Mouse (Mus musculus): ENCODE data around the gene Sub1.

The Sub1 gene

DNA sequence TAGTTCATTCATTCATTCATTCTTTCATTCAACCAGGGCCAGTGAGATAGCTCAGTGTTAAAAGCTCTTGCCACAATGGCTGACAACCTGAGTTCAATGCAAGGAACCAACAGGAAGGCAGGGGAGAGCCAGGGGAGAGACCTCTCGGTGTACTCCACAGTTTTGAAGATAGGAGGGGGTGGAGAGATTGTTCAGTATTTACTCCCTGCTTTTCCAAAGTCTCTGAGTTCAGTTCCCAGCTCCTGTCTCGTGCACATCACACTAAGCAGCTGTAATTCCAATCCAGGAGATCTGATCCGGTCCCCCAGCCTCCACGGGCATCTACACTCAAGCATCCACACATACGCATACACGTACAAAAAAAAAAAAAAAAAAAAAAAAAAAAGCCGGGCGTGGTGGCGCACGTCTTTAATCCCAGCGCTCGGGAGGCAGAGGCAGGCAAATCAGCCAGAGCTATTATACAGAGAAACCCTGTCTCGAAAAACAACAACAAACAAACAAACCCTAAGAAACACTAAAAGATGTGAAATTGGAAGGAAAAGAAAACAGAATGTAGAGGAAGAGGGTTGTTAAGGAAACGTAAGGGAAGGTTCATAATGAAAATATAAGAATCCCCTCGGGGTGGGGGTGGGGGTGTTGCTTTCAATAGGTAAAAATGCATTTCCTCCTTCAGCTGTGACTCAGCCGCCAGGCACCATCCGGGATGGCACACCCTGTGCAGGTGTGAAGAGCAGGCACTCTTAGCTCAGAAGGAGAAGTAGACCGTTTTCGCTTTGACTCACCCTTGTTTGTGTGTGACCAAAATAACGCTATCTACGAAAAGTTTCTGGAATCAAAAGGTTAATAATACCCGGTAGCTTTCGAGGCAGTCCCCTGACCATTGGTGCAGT, 13.2 kb upstream of the Sub1 start:
- no peak for DNase-seq

DNA sequence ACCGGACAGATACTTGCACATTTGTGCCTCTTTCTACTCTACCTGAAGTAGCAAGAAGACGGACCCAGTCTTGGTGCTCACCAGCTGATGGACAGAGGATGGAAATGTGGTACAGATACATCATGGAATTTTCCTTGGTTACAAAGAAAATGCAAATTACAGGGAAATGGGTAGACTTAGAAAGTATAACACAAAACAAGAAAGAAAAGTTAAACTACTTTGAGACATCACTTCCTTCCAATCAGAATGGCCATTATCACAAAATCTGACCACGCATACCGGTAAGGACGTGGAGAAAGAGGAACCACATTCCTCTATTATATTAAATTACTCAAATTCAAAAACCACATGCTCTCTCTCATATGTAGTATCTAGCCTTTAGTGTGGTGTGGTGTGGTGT, 12.1 kb upstream of the Sub1 start:
- no peak for DNase-seq

DNA sequence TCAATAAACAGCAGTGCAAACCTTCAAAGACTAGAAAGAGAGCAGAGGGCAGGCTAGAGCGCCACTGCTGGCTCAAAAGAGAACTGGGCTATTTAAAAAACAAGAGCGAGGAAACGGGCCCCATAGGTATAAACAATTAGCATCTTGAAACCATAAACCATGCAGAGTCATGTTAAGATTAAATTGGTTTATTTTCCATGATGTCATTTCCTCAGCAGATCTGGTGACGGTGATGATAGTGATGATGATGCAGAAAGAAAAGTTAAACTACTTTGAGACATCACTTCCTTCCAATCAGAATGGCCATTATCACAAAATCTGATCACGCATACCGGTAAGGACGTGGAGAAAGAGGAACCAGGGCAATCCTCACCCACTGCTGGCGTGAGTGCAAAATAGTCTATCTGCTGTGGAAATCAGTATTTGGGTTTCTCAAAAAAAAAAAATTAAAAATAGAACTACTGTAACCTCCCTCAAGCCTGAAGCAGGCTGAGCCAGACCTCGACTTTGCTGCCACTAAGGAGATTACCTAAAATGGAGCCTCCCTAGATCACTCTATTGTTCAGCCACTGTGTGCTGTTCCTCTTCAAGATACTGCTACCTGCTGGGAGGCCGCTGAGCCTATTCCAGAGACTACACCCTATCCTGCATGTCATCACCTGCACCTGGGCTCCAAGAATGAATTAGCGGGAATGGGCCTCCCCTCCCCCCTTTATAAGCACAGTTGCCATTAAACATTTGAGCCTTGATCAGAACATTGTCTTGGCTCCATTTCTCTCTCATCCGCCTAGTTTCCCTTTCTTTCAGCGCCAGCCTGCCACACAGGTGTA, 11.4 kb upstream of the Sub1 start:
- DNase-seq: no peak

DNA sequence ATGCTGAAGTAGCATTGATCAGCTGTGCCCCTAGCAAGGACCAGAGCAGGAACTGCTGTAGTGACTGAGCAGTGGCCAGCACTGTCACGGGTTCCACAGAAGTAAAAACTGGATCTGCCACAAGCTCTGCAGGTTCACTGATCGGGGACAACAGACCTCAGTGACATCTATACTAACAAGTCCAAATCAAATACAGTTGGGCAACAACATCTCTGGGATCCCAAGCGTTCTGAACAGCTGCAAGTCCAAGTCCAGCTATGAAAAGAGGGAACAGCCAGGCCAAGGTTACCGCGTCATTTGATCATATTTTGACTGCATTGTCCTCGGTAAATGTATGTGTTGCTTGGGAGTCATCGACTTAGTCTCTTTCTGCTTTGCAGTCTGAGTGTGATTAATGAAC, 10.6 kb upstream of the Sub1 start:
- DNase-seq: no peak

DNA sequence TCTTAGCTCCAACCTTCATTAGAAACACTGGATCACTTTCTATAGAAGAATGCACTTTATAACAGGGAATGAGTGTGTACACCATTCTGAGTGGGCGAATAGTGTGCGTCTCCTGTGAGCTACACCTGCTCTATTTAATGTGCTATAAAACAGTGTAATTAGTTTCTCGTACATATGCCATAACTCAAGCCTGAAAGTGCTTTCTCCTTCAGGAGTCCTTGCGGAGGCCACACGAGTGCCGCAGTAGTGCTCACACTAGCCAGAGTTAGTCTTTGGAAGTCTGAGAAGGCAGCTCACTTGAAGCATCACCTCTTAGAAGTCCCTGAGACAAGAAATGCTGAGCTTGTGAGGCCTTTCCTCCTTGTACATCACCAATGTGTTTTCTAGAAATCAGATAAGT, 9.4 kb upstream of the Sub1 start:
- no peak for DNase-seq

DNA sequence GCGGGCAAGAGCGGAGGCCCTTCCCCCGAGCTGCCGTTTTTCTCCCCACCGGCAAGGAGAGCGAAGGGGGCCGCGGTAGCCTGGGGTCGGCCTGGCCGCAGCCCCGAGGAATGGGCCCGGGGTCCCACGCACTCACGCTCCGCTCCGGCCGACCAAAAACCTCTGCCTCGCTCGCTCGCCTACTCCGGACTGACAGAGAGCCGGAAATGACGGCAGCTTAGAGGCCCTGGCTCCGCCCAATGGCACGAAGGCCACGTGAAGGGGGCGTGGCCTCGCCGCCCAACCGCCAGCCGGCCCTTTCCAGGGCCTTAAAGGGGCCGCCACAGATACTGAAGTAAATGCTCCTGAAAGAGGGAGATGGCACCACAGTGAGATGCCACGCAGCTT, 975 bp downstream of the Sub1 start:
- peak; percentile 91 for DNase-seq

DNA sequence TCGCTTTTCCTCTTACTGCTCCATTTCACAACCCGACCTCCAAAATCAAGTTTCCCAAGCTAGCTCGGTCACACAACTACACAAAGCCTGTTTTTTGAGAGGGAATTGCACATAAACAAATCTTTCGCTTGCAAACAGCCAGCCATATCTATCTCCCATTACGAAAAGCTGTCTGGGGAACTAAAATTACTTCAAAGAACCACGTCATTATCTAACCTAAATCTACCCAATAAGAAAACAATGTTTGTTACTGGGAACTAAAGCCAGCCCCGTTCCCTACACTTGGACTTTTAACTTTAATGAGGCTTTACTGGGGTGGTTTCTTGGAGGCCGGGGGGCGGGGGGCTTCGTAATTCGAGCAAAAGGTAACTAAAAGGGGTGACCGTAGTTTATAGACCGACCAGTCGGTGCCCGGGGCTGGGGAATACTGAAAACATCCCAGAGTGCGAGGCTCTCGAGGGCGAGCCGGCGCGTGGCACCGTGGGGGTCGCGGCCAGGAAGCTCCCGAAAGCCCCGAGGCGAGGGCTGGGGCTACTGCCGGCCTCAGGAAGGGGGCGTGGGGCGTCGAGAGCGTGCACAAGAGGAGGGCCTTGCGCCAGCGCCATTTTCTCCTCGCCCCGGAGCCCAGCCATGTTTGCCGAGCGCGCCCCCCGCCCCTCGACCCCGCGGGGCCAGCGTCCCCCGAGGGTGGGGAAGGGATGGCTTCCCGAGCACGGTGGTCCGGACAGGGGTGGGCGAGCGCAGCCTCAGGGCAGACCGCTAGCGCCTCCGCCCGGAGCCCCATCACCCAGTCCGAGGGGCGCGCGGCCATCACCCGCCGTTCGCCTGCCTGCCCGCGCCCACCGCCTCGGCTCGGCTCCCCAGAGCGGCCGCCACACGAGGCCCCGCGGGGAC, 1.6 kb downstream of the Sub1 start:
- DNase-seq: no peak

DNA sequence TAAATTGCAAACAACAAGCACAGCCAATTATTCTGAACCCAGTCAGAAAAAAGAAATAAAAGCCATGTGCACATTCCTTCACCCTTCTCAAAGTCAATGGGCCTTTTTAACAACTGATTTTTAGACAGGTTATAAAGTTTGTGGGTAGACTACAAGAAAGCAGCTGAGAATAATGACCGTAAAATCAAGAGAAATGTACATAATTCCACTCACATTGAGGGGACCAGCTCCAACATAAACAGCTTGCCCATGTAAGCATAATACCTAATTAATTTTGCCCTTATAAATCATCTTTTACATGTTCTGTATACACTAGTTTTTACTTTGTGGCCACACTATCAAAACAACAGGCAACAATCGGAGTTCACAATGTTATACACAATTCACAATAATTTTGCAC, 2.8 kb downstream of the Sub1 start:
- no peak for DNase-seq

DNA sequence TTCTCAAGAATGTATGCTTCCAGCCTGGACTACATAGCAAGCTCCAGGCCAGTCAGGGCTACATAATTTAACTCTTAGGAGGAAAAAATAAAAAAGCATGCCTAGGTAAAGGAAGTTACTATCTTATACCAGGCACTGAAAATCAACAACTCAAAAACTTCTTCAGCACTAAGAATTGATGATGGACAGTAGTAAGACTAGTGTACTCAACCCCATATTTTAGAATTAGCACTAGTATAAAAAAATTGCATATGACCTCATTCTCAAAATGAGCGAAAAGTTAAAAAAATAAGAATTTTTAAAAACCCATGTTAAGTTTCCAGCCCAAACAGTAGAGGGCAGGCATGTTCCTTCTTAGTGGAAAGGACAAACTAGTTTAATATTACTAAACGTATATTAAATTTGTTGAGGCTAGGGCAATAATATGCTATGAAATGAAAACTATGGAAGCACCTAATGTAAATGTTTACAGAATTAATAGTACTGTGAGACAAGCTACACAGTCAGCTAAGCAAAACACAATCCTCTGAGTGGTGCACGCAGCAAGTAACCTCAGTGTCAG, 5.2 kb downstream of the Sub1 start:
- DNase-seq: no peak

DNA sequence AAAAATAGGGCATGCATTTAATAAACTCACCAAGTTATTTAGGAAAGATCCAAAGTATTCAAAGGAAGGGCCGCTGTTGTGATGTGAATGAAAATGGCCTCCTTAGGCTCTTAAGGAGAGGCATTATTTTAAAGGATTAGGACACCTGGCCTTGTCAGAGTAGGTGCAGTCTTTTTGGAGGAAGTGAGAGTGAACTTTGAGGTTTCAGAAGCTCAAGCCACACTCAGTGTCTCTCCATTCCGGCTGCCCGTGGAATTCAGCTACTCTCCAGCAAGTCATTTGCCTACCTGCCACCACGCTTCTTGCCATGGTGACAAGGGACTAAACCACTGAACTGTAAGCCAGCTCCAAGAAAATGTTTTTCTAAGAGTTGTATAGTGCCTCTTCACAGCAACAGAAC, 8.2 kb downstream of the Sub1 start:
- no peak for DNase-seq

DNA sequence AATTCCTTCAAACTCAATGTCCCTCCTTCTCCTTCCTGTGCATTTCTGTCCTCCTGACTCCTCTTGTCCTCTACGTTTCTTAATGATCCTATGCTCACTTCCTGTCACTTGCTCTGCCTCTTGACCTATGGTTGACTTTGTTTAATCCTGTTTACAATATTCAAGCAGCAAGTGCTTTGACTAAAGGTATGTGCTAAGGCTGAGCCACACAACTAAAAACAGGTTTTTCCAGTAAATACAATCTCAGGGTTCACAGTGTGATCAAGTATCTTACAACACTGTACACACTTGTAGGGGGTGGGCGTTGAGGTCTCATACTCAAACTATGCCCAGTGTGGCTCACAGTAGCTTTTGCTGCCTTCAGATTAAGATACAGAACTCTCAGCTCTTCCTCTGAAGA, 8.9 kb downstream of the Sub1 start:
- DNase-seq: no peak

DNA sequence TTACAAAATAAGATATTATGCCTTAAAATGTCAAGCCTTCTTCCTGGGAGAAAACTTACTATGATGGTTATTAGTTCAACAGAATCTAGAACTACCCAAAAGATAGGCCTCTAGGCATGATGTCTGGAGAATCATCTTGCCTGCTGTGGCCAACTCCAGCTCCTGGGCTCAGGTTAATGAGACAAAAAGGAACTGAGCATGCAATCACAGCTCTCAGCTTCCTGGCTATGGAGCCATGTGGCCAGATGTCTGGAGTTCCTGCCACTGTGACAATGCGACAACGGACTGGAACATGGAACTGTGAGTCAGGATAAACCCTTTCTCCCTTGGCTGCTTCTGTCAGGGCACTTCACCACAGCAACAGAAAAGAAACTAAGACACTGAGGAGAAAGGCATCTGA, 14.8 kb downstream of the Sub1 start:
- no peak for DNase-seq

DNA sequence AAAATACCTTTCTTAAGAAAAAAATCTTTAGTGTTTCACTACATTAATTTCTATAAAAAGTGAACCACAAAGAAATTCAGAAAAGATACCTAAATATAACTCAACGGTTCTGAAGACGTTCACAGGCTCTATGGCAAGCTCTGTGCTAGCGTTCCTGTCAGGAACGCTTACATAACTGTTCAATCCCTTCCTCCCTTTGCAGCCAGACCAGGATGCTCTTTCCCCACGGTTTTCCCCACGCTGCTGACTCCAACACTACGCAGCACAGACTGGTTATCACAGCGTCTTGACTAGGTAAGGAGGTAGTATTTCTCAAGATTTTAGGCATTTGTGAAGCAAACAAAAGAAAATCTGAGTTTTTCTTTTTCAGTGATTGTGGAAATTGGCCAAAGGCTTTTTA, 15.3 kb downstream of the Sub1 start:
- DNase-seq: peak; percentile 19

DNA sequence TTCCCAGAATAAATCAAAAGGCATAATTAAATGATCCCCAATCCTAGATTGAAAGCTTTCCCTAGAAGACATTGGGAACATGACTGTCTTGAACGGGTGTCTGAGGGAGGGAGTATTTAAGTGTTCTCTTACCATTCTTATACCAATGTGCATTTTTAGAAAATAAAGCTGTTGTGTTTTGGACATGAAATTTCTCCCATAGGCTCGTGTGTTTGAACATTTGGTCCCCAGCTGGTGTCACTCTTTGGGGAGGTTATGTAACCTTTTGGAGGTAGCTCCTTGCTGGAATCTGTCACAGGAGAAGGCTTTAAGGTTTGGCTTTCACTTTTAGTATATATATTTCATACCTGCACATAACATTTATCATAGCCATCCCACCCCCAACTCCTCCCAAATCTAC, 18.6 kb downstream of the Sub1 start:
- no peak for DNase-seq

DNA sequence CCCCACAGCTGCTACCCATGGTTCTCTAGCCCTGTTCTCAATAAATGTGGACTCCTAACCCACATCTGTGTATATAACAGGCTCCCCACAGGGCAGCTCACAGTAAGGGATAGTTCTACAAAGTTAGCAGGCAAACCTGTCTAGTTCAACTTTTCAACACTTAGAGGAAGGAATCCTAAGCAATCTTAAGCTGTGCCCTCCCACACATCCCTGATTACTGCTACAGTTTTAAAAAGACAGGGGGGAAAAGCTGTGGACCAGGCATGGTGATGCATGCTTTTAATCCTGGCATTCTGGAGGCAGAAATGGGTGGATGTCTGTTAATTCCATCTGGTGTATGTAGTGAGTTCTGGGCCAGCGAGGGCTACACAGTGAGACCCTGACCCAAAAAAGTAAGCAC, 19.7 kb downstream of the Sub1 start:
- no peak for DNase-seq

DNA sequence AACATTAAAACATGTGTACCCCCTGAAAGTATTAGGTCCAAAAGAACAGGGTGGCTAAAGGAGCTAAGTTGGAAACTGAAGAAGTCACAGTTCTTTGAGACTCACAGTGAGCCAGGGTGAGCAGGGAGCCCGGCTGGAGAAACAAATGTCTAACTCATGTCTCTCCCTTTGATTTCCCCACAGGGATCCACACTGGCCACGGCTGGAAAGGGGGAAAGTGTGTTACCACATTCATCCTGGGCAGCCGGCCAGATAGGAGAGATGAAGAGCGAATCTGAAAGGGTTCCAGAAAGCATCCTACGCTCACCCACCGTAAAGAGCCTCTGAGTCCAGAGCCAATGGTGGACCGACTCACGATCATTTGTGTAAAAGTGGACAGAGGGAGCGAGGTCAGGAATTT, 20.9 kb downstream of the Sub1 start:
- DNase-seq: no peak

DNA sequence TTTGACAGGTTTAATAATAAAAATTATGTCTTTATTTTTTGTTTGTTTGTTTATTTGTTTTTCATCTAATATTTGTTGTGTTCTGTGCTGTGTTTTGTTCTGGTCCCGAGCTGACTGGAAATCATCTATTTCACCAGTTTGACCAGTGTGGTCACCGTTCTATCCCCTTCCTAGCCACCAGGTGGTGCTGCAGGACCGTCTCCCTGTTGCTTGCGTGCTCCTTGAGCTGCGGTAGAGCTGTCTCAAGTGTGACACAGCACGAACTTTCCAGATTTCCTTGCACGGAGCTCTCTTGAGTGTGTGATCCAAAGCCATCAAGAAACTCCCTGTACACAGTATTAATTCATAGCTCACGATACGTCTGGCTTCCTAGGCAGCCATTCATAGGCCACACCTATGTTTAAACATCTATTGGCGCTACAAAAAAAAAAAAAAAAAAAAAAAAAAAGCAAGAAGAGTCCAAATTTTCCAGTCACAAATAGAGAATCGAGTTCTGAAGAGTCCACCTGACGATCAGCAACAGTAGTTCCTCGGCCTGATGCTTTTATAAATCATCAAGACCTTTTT, 24.8 kb downstream of the Sub1 start:
- DNase-seq: peak; percentile 78

DNA sequence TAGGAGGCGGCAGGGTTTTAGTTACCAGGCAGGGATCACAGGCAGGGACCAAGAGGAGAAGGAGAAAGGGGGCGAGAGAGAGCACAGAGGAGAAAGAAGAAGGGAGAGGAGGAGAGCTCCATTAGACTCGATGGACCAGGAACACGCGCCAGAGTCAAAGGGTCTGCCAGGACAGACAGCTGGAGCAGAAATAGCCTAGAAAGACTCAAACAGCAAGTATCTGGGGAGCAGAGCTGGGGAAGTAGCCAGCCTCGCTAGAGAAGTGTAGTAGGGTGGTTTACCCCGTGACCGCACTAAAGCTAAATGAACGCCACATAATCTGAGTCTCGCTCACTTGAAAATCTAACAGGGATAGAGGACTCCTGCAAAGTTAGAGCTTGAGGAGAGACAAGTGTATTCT, 26.2 kb downstream of the Sub1 start:
- DNase-seq: no peak

DNA sequence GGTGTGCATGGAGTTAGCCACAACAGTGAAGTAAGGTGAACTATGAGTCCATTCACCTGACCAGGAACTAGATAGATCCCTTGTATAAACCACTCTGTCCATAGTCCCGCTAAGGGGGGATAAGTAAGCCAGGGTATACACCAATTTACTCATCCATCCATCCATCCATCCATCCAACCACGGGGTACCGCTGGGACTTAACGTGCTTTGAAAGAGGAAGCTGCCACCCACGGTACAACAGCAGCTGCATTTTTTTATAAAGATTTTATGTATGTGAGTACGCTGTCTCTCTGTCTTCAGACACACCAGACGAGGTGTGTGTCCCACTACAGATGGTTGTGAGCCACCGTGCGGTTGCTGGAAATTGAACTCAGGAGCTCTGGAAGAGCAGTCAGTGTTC, 27.9 kb downstream of the Sub1 start:
- no peak for DNase-seq

DNA sequence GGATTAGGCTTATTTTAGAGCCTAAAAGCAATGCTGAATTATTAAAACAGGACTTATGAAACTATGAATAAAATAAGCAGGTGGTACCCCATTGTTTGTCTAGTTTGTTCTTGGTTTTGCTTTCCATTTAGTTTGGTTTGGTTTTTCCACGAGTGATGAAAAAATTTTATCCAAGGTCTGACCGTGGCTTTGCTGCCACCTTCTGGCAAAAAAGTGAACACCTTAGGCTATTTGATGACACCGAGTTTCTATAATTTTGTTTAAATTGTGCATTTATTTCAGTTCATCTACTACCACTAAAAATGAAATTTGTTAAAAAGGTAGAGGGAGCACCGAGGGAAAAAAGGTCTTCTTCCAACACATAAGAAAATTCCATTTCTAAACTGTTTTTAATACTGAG, 30.4 kb downstream of the Sub1 start:
- peak; percentile 29 for DNase-seq

DNA sequence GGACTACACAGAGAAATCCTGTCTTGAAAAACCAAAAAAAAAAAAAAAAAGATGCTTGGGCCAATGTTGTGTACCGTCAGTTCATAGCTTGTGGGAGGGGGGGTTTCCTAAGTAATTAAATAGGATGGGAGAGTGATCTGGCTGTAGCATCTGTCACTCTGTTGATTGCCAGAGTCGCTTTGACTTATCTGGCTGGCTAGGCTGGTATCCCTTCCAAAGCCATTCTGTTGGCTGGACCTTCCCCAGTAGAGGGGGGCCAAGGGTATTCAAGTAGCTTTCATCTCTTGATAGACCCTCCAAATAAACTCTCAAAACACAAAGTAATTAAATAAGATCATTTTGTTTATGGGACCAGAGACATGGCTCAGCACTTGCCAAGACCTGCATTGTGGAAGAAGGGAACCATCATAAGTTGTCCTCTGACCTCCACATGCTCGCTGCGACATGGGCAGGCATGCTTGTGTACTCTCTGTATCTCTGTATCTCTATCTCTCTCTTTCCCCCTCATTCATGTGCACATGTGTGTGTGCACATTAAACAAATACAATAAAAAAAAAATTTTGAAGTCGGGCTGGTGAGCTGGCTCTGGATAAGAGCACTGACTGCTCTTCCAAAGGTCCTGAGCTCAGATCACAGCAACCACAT, 31.5 kb downstream of the Sub1 start:
- DNase-seq: no peak
